ENCODE assay signal across 22 mouse cellular contexts in the genomic region with DNA sequence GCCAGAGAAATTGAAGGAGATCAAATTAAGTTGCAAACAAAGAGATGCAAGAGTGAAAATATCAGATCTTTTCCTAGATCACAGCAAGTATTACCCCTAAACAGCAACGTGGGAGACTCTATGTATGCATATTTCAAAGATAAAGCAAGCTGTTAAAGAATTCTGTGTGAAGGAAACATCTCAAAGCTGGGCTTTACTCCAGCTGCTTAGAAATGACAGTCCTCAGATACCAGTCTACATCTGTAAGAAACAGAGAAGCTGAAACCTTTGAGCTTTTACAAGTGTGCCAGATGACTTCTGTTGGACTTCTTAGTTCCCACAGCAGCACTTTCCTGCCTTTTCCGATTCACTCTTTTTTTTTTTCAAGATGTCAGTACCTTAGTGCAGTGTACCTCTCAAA.
DNase-seq lines count a peak whose midpoint lies in the region; ATAC-seq and TF ChIP-seq lines count a peak whose summit lies in the region.
"Had no signal": no experiment of that assay in that cellular context is flagged by ENCODE, and none has a peak within 500 bp of the region (broad histone marks: within the 10 kb centered on the region; RNA-seq: fewer than 3 reads in every experiment).

No protein-coding gene starts in this region.

- TF ChIP-seq POLR2A in lung, adult 2 months (IDR thresholded peaks at IDR 0.05; ENCODE audit: borderline replicate concordance, extremely low read depth, low read depth, low read length): no peak

- no peak for ATAC-seq in heart, embryonic 13.5 days (ENCODE audit: extremely low read depth, insufficient number of reproducible peaks, low FRiP score, low TSS enrichment)
- peak; percentile 68; the same call in 1 of the 2 replicates for ATAC-seq in lung, embryonic 15.5 days (ENCODE audit: borderline replicate concordance, extremely low read depth, low FRiP score, low TSS enrichment)
- no peak for ATAC-seq in stomach, embryonic 14.5 days (ENCODE audit: insufficient number of reproducible peaks, insufficient read depth, low FRiP score, low read depth)
- no peak for ATAC-seq in stomach, postnatal 0 days (ENCODE audit: low FRiP score, low TSS enrichment)
- ATAC-seq: CD4-positive, CD25-positive, alpha-beta regulatory T cell, adult 4 months; forebrain, embryonic 13.5 days; forebrain, embryonic 16.5 days had no signal

- TF ChIP-seq EP300 in stomach, postnatal 0 days (optimal IDR thresholded peaks at IDR 0.05): no peak

- no peak overlapping the region for H3K27ac ChIP-seq in heart, embryonic 13.5 days (replicated peaks)
- H3K27ac ChIP-seq in lung, embryonic 15.5 days: peak overlapping the region; percentile 46; the same call in 1 of the 2 replicates
- peak overlapping the region; percentile 21; the same call in 1 of the 2 replicates for H3K27ac ChIP-seq in stomach, embryonic 14.5 days (ENCODE audit: low read length)
- no peak overlapping the region for H3K27ac ChIP-seq in stomach, postnatal 0 days (replicated peaks)
- H3K27ac ChIP-seq: embryonic facial prominence, embryonic 13.5 days; forebrain, embryonic 10.5 days; forebrain, embryonic 13.5 days; hindbrain, embryonic 12.5 days; hindbrain, embryonic 15.5 days had no signal

- H3K4me1 ChIP-seq in heart, embryonic 13.5 days: peaks cover 35% of the 10 kb centered on the region
- 0 out of 2 replicates have a peak, but pooled peaks cover 11% of the 10 kb centered on the region for H3K4me1 ChIP-seq in lung, embryonic 15.5 days
- peaks cover 2% of the 10 kb centered on the region; the same call in 1 of the 2 replicates for H3K4me1 ChIP-seq in lung, adult 2 months (ENCODE audit: control insufficient read depth, insufficient read depth, low read length)
- H3K4me1 ChIP-seq in stomach, embryonic 14.5 days (ENCODE audit: control insufficient read depth, insufficient read depth, low read length): peaks cover 12% of the 10 kb centered on the region
- no peaks in the 10 kb centered on the region for H3K4me1 ChIP-seq in stomach, postnatal 0 days (replicated peaks; ENCODE audit: control insufficient read depth, insufficient read depth)
- H3K4me1 ChIP-seq: embryonic facial prominence, embryonic 13.5 days; forebrain, embryonic 10.5 days; forebrain, embryonic 13.5 days; hindbrain, embryonic 12.5 days; hindbrain, embryonic 15.5 days had no signal

- H3K9me3 ChIP-seq in heart, embryonic 13.5 days: no peaks in the 10 kb centered on the region
- H3K9me3 ChIP-seq in lung, embryonic 15.5 days: no peaks in the 10 kb centered on the region
- no peaks in the 10 kb centered on the region for H3K9me3 ChIP-seq in stomach, embryonic 14.5 days (ENCODE audit: control insufficient read depth, low read depth, low read length)
- no peaks in the 10 kb centered on the region for H3K9me3 ChIP-seq in stomach, postnatal 0 days (ENCODE audit: control insufficient read depth, low read length)
- H3K9me3 ChIP-seq: embryonic facial prominence, embryonic 13.5 days; forebrain, embryonic 10.5 days; forebrain, embryonic 13.5 days; heart, embryonic 12.5 days; hindbrain, embryonic 12.5 days; hindbrain, embryonic 15.5 days had no signal

- no peak for DNase-seq in heart, postnatal 14 days
- DNase-seq in lung, adult 2 months: no peak
- DNase-seq in stomach, postnatal 0 days (ENCODE audit: low spot score): no peak
- DNase-seq: adrenal gland, adult 2 months; adrenal gland, postnatal 14 days; cerebellum, adult 11 months; cerebellum, adult 2 months; cerebellum, adult 9-11 months; cerebellum, postnatal 25 days; gastrocnemius, postnatal 25 days; heart, adult 18-20 months had no signal

- intact Hi-C loops in heart, postnatal 14 days (cut with DNase I): no loop called here

- WGBS in heart, embryonic 13.5 days: 14% methylated on average over 2 of the region's 2 CpGs
- WGBS in lung, embryonic 15.5 days: 16% methylated on average over 2 of the region's 2 CpGs
- WGBS in lung, adult 2 months: 43% methylated on average over 2 of the region's 2 CpGs
- WGBS in stomach, embryonic 14.5 days: 14% methylated on average over 2 of the region's 2 CpGs
- WGBS in stomach, postnatal 0 days: 20% methylated on average over 2 of the region's 2 CpGs

- H3K4me2 ChIP-seq in heart, embryonic 13.5 days: peak overlapping the region; percentile 10; the same call in 1 of the 2 replicates
- no peak overlapping the region for H3K4me2 ChIP-seq in lung, embryonic 15.5 days
- no peak overlapping the region for H3K4me2 ChIP-seq in stomach, embryonic 14.5 days (replicated peaks; ENCODE audit: low read depth, low read length)
- no peak overlapping the region for H3K4me2 ChIP-seq in stomach, postnatal 0 days (replicated peaks; ENCODE audit: low read depth)
- H3K4me2 ChIP-seq: embryonic facial prominence, embryonic 13.5 days; forebrain, embryonic 13.5 days; hindbrain, embryonic 12.5 days; hindbrain, embryonic 15.5 days had no signal

- no peaks in the 10 kb centered on the region for H3K36me3 ChIP-seq in heart, embryonic 13.5 days
- H3K36me3 ChIP-seq in lung, embryonic 15.5 days: no peaks in the 10 kb centered on the region
- no peaks in the 10 kb centered on the region for H3K36me3 ChIP-seq in stomach, embryonic 14.5 days (ENCODE audit: control insufficient read depth, insufficient read depth, low read length)
- H3K36me3 ChIP-seq in stomach, postnatal 0 days (ENCODE audit: control insufficient read depth, insufficient read depth, low read length): no peaks in the 10 kb centered on the region
- H3K36me3 ChIP-seq: embryonic facial prominence, embryonic 13.5 days; forebrain, embryonic 10.5 days; heart, embryonic 12.5 days; hindbrain, embryonic 12.5 days; hindbrain, embryonic 15.5 days had no signal

- H3K27me3 ChIP-seq in heart, embryonic 13.5 days (replicated peaks): no peaks in the 10 kb centered on the region
- H3K27me3 ChIP-seq in lung, embryonic 15.5 days: no peaks in the 10 kb centered on the region
- no peaks in the 10 kb centered on the region for H3K27me3 ChIP-seq in stomach, embryonic 14.5 days (ENCODE audit: control insufficient read depth, insufficient read depth, low read length)
- H3K27me3 ChIP-seq in stomach, postnatal 0 days (ENCODE audit: control insufficient read depth, insufficient read depth, low read length): no peaks in the 10 kb centered on the region
- H3K27me3 ChIP-seq: embryonic facial prominence, embryonic 13.5 days; forebrain, embryonic 13.5 days; heart, embryonic 12.5 days; hindbrain, embryonic 12.5 days; hindbrain, embryonic 15.5 days had no signal

- no peak overlapping the region for H3K9ac ChIP-seq in heart, embryonic 13.5 days
- no peak overlapping the region for H3K9ac ChIP-seq in lung, embryonic 15.5 days
- H3K9ac ChIP-seq in stomach, embryonic 14.5 days (replicated peaks; ENCODE audit: low read depth, low read length): no peak overlapping the region
- no peak overlapping the region for H3K9ac ChIP-seq in stomach, postnatal 0 days (ENCODE audit: low read length)
- H3K9ac ChIP-seq: embryonic facial prominence, embryonic 13.5 days; forebrain, embryonic 13.5 days; heart, embryonic 12.5 days; hindbrain, embryonic 12.5 days; hindbrain, embryonic 15.5 days had no signal

- TF ChIP-seq CTCF in lung, adult 2 months (IDR thresholded peaks at IDR 0.05; ENCODE audit: insufficient read depth, low read length): no peak
- no peak for TF ChIP-seq CTCF in stomach, postnatal 0 days (IDR thresholded peaks at IDR 0.05; ENCODE audit: low read depth)

- H3K4me3 ChIP-seq in heart, embryonic 13.5 days: no peak overlapping the region
- no peak overlapping the region for H3K4me3 ChIP-seq in lung, embryonic 15.5 days
- H3K4me3 ChIP-seq in lung, adult 2 months (replicated peaks; ENCODE audit: extremely low read depth, low read depth, low read length): no peak overlapping the region
- no peak overlapping the region for H3K4me3 ChIP-seq in stomach, embryonic 14.5 days (ENCODE audit: low read depth, low read length)
- no peak overlapping the region for H3K4me3 ChIP-seq in stomach, postnatal 0 days (ENCODE audit: low read depth, low read length)
- H3K4me3 ChIP-seq: embryonic facial prominence, embryonic 13.5 days; forebrain, embryonic 10.5 days; forebrain, embryonic 13.5 days; heart, embryonic 12.5 days; hindbrain, embryonic 12.5 days; hindbrain, embryonic 15.5 days had no signal

Comparison
In these comparisons a context has a peak if more than half of its experiments do, and no peak if none do; other contexts are left out.
1. H3K27ac ChIP-seq: peak in lung, embryonic 15.5 days (single experiment) and stomach, embryonic 14.5 days (single experiment); none in heart, embryonic 13.5 days (single experiment) and stomach, postnatal 0 days (single experiment).